Mouse (Mus musculus): Measurements from ENCODE around the gene Cgas. TPM values are rescaled to one million over a fixed set of nuclear protein-coding genes. Genes with fewer than 3 reads are reported as not detected.
"Not testable (repeated sequence)": the region's sequence is repeated elsewhere in the genome, so short reads cannot be mapped to it uniquely, and the experiment has no call there.

Cgas gene
- polyA plus RNA-seq, 1 experiment, result 1.1 TPM

DNA sequence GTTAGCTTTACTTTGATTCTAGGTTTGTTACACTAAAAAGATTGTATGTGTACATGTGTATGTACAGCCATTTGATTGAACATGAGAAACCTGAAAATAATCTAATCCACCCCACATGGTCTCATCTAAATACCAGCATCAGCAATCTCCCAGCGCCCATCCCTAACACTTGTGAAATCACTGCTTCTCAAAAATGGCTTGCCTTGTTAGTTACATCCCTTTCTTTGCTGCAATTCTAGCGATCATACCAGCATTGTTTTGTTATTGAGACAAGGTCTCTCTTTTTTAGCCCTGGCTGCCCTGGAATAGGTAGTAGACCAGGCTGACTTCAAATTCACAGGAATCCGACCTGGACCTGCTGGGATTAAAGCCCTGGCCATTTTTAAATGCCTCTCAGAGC is 39.3 kb upstream of the Cgas start:
- Histone ChIP-seq H3K4me1 (ENCODE audit: control insufficient read depth, insufficient read depth, low read length) (peaks cover 2% of the 10 kb centered on the region), H3K27ac (ENCODE audit: insufficient read depth, low read length) (peak overlapping the region; percentile 97), H3K9me3 (replicated peaks; ENCODE audit: control insufficient read depth, insufficient read depth, low read length, poor library complexity, severe bottlenecking) (no peaks in the 10 kb centered on the region), H3K36me3 (ENCODE audit: control insufficient read depth, insufficient read depth, low read length, poor library complexity, severe bottlenecking) (peaks cover 35% of the 10 kb centered on the region), H3K27me3 (ENCODE audit: control insufficient read depth, insufficient read depth, low read length, poor library complexity, severe bottlenecking) (no peaks in the 10 kb centered on the region), H3K9ac (ENCODE audit: low read depth, poor library complexity, severe bottlenecking) (peak overlapping the region; percentile 91), H3K4me3 (ENCODE audit: low read depth, low read length) (peak overlapping the region; percentile 99)
- no peak for TF ChIP-seq CTCF (IDR thresholded peaks at IDR 0.05; ENCODE audit: low read depth, low read length)
- TF ChIP-seq EP300 (IDR thresholded peaks at IDR 0.05; ENCODE audit: insufficient read depth, low read depth, low read length), result no peak
- no peak for TF ChIP-seq POLR2A (IDR thresholded peaks at IDR 0.05; ENCODE audit: insufficient read depth, low read length)

DNA sequence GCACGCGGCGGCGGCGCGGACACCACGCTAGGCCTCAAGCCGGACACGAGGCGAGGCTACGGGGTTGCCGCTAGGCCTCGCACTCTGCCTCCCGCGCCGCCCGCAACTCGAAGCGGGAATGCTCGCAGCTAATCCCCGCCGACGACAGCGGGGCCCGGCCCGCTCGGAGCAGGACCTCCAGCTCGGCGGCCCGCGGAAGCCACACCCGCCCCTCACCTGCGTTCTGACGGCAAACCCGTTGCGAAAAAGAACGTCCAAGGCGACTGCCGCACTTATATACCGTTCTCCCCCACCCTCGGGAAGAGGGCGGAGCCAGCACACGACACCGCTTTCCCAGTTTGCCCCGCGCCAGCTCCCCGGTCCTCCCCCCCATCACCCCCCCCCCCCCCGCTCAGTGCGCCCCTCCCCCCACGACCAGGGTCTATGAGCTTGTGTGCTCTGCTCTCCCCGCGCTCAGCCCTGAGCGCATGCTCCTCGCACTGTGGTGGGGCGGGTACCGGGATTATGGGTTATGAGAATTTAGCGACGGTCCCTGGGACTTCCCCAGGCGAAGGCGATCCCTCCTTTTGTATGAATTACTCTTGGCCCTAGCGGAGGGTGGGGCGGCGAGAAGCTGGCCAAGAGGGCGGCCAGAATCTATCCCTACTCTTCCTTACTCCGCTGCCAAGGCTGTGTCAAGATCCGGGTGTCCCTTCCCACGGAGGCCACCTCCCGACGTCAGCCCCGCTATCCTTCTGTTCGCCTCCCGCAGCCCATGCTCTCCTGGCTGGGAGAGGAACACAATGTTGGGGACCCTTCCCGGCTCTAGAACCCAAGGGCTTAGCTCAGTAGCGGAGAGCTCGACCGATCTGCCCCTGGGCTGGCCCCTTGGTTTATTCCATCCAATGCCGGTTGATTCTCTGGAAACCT is 38.6 kb upstream of the Cgas start:
- no peaks in the 10 kb centered on the region for H3K9me3 ChIP-seq (replicated peaks; ENCODE audit: control insufficient read depth, insufficient read depth, low read length, poor library complexity, severe bottlenecking)
- H3K27me3 ChIP-seq (ENCODE audit: control insufficient read depth, insufficient read depth, low read length, poor library complexity, severe bottlenecking), result no peaks in the 10 kb centered on the region
- H3K36me3 ChIP-seq (ENCODE audit: control insufficient read depth, insufficient read depth, low read length, poor library complexity, severe bottlenecking), result peaks cover 37% of the 10 kb centered on the region
- peak overlapping the region; percentile 99 for H3K4me3 ChIP-seq (ENCODE audit: low read depth, low read length)
- H3K9ac ChIP-seq (ENCODE audit: low read depth, poor library complexity, severe bottlenecking), result peak overlapping the region; percentile 99
- peaks cover 2% of the 10 kb centered on the region for H3K4me1 ChIP-seq (ENCODE audit: control insufficient read depth, insufficient read depth, low read length)
- peak; percentile 98 for TF ChIP-seq POLR2A (IDR thresholded peaks at IDR 0.05; ENCODE audit: insufficient read depth, low read length)
- TF ChIP-seq CTCF (IDR thresholded peaks at IDR 0.05; ENCODE audit: low read depth, low read length), result no peak
- no peak; the same call in 1 of the 2 replicates for TF ChIP-seq EP300 (IDR thresholded peaks at IDR 0.05; ENCODE audit: insufficient read depth, low read depth, low read length)
- peak overlapping the region; percentile 97 for H3K27ac ChIP-seq (ENCODE audit: insufficient read depth, low read length)

DNA sequence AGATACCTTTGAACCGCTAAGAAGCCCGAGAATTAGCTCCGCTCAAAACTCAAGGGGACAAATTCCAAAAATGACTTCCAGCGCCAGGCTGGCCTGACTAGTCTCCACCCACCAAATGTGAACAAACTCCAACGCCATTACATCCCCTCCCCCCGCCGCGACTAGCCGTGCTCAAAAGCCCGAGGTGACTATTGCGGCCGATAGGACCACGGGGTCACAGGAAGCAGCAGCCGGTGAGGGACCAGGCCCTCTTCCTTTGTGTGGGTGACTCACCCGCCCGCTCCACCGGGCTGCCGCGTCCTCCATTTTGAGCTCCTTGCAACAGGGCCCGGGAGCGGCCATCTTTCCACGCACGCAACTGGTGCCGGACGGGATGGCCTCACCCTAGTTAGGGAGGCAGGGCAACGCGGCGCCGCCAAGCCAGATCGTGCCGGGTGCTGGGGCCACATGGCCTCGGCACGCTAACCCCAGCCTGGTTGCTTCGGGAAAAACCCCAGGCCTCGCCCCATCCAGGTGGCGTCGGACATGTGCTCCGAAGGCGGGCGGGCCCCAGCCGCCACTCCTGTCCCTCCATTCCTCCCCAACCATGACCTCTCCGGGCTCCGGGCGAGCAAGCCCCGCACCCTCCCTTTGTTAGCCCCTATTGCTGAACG is 37.8 kb upstream of the Cgas start:
- Histone ChIP-seq H3K27me3 (ENCODE audit: control insufficient read depth, insufficient read depth, low read length, poor library complexity, severe bottlenecking) (no peaks in the 10 kb centered on the region), H3K4me1 (ENCODE audit: control insufficient read depth, insufficient read depth, low read length) (peaks cover 2% of the 10 kb centered on the region), H3K4me3 (ENCODE audit: low read depth, low read length) (peak overlapping the region; percentile 83), H3K36me3 (ENCODE audit: control insufficient read depth, insufficient read depth, low read length, poor library complexity, severe bottlenecking) (peaks cover 41% of the 10 kb centered on the region), H3K9me3 (replicated peaks; ENCODE audit: control insufficient read depth, insufficient read depth, low read length, poor library complexity, severe bottlenecking) (no peaks in the 10 kb centered on the region), H3K27ac (ENCODE audit: insufficient read depth, low read length) (peak overlapping the region; percentile 83), H3K9ac (ENCODE audit: low read depth, poor library complexity, severe bottlenecking) (peak overlapping the region; percentile 99)
- TF ChIP-seq POLR2A (IDR thresholded peaks at IDR 0.05; ENCODE audit: insufficient read depth, low read length) (peak; percentile 30), CTCF (IDR thresholded peaks at IDR 0.05; ENCODE audit: low read depth, low read length) (no peak), EP300 (IDR thresholded peaks at IDR 0.05; ENCODE audit: insufficient read depth, low read depth, low read length) (no peak; the same call in 1 of the 2 replicates)

DNA sequence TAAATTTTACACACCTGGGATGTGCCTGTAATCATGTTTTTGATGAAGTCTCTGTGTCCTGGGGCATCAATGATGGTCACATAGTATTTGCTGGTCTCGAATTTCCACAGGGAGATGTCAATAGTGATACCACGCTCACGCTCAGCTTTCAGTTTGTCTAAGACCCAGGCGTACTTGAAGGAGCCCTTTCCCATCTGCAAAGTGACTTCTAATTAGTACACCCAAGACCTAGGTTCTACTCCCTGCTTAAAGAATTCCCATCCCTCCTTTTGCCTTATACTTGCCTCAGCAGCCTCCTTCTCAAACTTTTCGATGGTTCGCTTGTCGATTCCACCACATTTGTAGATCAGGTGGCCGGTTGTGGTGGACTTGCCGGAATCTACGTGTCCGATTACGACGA is 37.2 kb upstream of the Cgas start:
- not testable (repeated sequence) for H3K27me3 ChIP-seq (ENCODE audit: control insufficient read depth, insufficient read depth, low read length, poor library complexity, severe bottlenecking); H3K9me3 ChIP-seq (replicated peaks; ENCODE audit: control insufficient read depth, insufficient read depth, low read length, poor library complexity, severe bottlenecking); H3K4me1 ChIP-seq (ENCODE audit: control insufficient read depth, insufficient read depth, low read length)
- Histone ChIP-seq H3K36me3 (ENCODE audit: control insufficient read depth, insufficient read depth, low read length, poor library complexity, severe bottlenecking) (peaks cover 43% of the 10 kb centered on the region), H3K9ac (ENCODE audit: low read depth, poor library complexity, severe bottlenecking) (peak overlapping the region; percentile 99), H3K27ac (ENCODE audit: insufficient read depth, low read length) (peak overlapping the region; percentile 83), H3K4me3 (ENCODE audit: low read depth, low read length) (peak overlapping the region; percentile 83)

- Histone ChIP-seq H3K4me3 (ENCODE audit: low read depth, low read length) (peak overlapping the region; percentile 91), H3K27ac (ENCODE audit: insufficient read depth, low read length) (peak overlapping the region; percentile 83), H3K36me3 (ENCODE audit: control insufficient read depth, insufficient read depth, low read length, poor library complexity, severe bottlenecking) (peaks cover 44% of the 10 kb centered on the region), H3K9ac (ENCODE audit: low read depth, poor library complexity, severe bottlenecking) (peak overlapping the region; percentile 99)
- H3K9me3 ChIP-seq (replicated peaks; ENCODE audit: control insufficient read depth, insufficient read depth, low read length, poor library complexity, severe bottlenecking); H3K27me3 ChIP-seq (ENCODE audit: control insufficient read depth, insufficient read depth, low read length, poor library complexity, severe bottlenecking); H3K4me1 ChIP-seq (ENCODE audit: control insufficient read depth, insufficient read depth, low read length): not testable (repeated sequence)
Measured at GRCm38 (mm10) chr9:78479308-78479707, 36.3 kb upstream of the Cgas start.

GRCm38 (mm10) chr9:78478009-78478605 is 35.1 kb upstream of the Cgas start:
- H3K36me3 ChIP-seq (ENCODE audit: control insufficient read depth, insufficient read depth, low read length, poor library complexity, severe bottlenecking), result peaks cover 48% of the 10 kb centered on the region
- H3K4me1 ChIP-seq (ENCODE audit: control insufficient read depth, insufficient read depth, low read length); H3K27me3 ChIP-seq (ENCODE audit: control insufficient read depth, insufficient read depth, low read length, poor library complexity, severe bottlenecking); H3K4me3 ChIP-seq (ENCODE audit: low read depth, low read length); H3K9me3 ChIP-seq (replicated peaks; ENCODE audit: control insufficient read depth, insufficient read depth, low read length, poor library complexity, severe bottlenecking): not testable (repeated sequence)
- H3K27ac ChIP-seq (ENCODE audit: insufficient read depth, low read length), result peak overlapping the region; percentile 76
- H3K9ac ChIP-seq (ENCODE audit: low read depth, poor library complexity, severe bottlenecking), result peak overlapping the region; percentile 52; the same call in 1 of the 2 replicates

Measured in ES-Bruce4 (cell line).